Mouse (Mus musculus) megakaryocyte, embryonic 14.5 days (primary cell): Measurements from ENCODE around the gene Cnppd1. TPM values are rescaled to one million over a fixed set of nuclear protein-coding genes. Genes with fewer than 3 reads are reported as not detected.

ENCODE experiments used
- H3K27me3 ChIP-seq: replicated peaks from 2 replicates; pipeline ENCODE3; 2012; ENCODE audit warnings: inconsistent platforms
- H3K36me3 ChIP-seq: replicated peaks from 2 replicates; pipeline ENCODE3; 2012; ENCODE audit warnings: low read length, inconsistent platforms, mixed read lengths
- H3K4me1 ChIP-seq: 2 replicates; pipeline ENCODE4 v1.6.1; 2012; ENCODE audit warnings: inconsistent platforms
- H3K4me3 ChIP-seq: replicated peaks from 2 replicates; pipeline ENCODE3; 2012; ENCODE audit warnings: moderate library complexity, mild to moderate bottlenecking, inconsistent platforms
- H3K9me3 ChIP-seq: 2 replicates; pipeline ENCODE4 v1.6.1; 2012; ENCODE audit warnings: inconsistent platforms
- FLI1 ChIP-seq: IDR thresholded peaks from 2 replicates; pipeline ENCODE4 v1.6.1; 2012; ENCODE audit warnings: low read length, inconsistent platforms, mixed read lengths
- GATA1 ChIP-seq: IDR thresholded peaks from 3 replicates; pipeline ENCODE4 v1.6.1; 2012; ENCODE audit warnings: mixed read lengths, low read length, inconsistent platforms, borderline replicate concordance
- polyA plus RNA-seq: library from polyadenylated mRNA; stranded (reverse); fragments of >175 nt; gene quantifications from 2 replicates; pipeline ENCODE4 v1.2.3, GENCODE M21; 2012; ENCODE audit warnings: low replicate concordance; ENCODE audit not compliant: insufficient read depth

Cnppd1 gene
- 34.3 and 35.1 TPM in 2 replicates for polyA plus RNA-seq

DNA sequence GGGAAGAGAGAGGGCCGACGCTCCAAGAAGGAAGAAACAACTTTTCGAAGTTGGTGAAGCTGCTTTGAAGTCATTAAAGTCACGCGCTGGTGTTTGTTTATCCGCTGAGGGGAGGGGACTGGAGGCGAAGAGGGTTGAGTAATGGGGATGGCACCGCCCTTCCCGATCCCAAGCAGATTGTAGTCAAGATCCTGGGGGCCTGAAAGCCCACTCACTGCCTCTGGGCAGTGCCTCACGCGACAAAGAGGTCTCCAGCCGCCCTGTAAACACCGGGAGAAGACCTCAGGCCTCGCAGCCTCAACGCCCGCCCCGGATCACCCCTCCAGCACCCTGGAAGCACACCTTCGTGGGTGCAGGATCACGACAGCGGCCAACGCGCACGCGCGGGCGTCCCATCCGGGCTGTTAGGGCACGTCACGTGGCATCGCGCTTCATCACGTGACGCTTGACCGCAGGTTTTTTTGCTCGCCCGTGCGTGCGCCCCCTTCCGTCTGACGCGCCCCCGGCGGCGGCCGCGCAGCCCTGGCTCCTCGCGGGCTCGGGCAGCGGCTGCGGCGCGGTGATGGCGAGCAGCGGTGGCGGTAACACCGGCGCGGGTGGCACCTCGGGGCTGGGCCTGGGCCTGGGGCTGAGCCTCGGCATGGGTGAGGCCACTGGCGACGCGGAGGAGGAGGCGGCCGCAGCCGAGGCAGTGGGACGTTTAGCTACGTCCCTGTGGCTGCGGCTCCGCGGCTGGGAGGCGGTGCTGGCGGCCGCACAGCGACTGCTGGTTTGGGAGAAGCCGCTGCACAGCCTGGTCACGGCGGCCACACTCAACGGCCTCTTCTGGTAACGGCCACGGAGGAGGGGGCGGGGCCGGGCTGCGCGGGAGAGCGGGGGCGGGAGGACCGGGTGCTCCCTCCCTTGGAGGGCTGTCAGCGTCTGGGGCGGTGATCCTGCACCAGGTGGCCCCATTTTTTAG, at the start of gene Cnppd1, which contains the start of gene Retreg2:
Gene Cnppd1, minus strand, starts transcription at position 411 of the 961 bp plus-strand sequence.
Gene Retreg2, plus strand, starts transcription at position 478 of the 961 bp plus-strand sequence.
- Histone ChIP-seq H3K4me1 (peaks cover 52% of the 10 kb centered on the region), H3K36me3 (peaks cover 71% of the 10 kb centered on the region), H3K9me3 (no peaks in the 10 kb centered on the region), H3K27me3 (no peaks in the 10 kb centered on the region), H3K4me3 (peak within 1 kb of the TSS; percentile 99)
- TF ChIP-seq GATA1 (no peak), FLI1 (no peak)

DNA sequence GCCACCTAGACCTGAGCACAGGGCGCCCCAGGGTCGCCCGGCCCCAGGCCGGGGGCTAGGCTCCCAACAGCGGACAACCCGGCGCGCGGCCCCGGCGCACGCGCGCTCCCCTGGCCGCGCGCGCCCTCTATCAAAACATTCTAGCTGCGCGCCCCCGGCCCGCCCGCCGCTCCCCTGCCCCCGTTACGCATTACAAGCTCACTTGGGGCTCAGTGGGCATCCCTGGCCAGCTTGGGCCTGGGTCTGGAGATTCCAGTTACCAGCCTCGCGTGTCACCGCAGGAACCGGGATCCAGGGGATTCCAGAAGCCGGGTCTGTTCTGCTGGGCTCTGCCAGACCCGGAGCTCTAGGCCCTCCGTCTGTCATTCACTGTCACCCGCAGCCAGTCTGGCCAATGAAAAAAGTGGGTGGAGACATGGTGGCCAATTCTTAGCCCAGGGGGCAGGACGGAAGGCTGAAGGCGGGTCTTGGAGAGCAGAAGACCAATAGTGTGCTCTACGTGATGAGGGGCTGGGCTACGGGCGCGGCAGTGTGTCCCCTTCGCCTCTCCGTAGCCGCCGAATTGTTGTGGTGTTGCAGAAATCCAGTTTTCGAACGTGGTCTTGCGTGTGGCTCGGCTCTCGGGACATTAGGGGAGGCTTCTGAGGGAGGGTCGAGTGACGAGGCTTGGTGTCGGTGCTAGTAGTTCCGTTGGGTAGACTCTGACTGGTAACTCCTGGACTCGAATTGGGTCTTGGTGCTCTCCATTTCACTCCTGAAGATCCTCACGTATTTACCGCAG, 49.3 kb upstream of the Cnppd1 start, which contains the start of the genes Ankzf1 and Atg9a:
Gene Ankzf1, plus strand, starts transcription at position 530 of the 781 bp plus-strand sequence.
Gene Atg9a, minus strand, starts transcription at position 575 of the 781 bp plus-strand sequence.
- TF ChIP-seq FLI1, result no peak
- no peak for TF ChIP-seq GATA1
- peaks cover 63% of the 10 kb centered on the region for H3K36me3 ChIP-seq
- H3K4me1 ChIP-seq, result peaks cover 53% of the 10 kb centered on the region

DNA sequence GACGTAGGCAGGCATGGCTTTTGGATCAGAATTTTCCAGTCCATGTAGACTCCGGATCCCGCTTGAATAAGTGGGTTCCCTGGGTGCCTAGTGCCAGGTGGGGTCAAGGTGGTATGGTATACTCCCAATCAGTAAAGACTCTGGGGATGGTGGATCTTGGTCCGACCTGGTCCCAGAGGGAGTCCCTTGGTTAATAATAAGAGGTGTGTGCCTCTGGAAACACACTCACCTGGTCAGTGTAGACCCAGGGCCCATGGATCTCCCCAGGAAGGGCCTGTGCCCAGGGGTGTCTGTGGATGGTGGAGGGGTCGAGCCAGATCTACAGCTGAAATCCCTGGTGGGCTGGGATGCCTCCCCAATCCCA, 48.7 kb upstream of the Cnppd1 start:
- peak overlapping the region; percentile 97 for H3K4me3 ChIP-seq
- H3K36me3 ChIP-seq, result peaks cover 63% of the 10 kb centered on the region
- H3K9me3 ChIP-seq, result no peaks in the 10 kb centered on the region
- H3K4me1 ChIP-seq, result peaks cover 59% of the 10 kb centered on the region
- no peaks in the 10 kb centered on the region for H3K27me3 ChIP-seq
- no peak for TF ChIP-seq FLI1
- no peak for TF ChIP-seq GATA1

More for the DNA sequence above, 49.3 kb upstream of the Cnppd1 start, which contains the start of the genes Ankzf1 and Atg9a:
- Histone ChIP-seq H3K9me3 (no peaks in the 10 kb centered on the region), H3K27me3 (no peaks in the 10 kb centered on the region), H3K4me3 (peak within 1 kb of the TSS; percentile 97)

DNA sequence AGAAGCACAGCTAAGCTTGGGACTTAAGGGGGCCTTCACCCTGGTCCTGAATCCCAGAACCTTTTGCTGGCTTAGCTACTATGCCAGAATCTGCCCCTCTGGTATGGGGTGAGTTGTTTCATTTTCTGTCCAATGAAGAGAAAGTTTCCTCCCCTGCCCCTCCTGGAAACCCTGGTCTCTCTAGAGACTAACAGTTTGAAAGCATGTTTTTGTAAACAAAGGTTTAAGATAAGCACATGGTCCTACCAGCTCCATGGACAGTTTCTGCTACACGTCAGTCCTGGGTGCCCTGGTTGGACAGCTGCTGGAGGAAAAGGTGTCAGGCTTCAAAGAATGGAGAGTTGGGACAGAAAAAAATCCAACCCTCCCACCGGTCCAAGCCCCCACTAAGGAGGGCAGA, 48.1 kb upstream of the Cnppd1 start:
- peak overlapping the region; percentile 97 for H3K4me3 ChIP-seq
- peaks cover 63% of the 10 kb centered on the region for H3K36me3 ChIP-seq
- H3K4me1 ChIP-seq, result peaks cover 66% of the 10 kb centered on the region
- no peaks in the 10 kb centered on the region for H3K9me3 ChIP-seq
- TF ChIP-seq GATA1 (no peak), FLI1 (no peak)
- H3K27me3 ChIP-seq, result no peaks in the 10 kb centered on the region

DNA sequence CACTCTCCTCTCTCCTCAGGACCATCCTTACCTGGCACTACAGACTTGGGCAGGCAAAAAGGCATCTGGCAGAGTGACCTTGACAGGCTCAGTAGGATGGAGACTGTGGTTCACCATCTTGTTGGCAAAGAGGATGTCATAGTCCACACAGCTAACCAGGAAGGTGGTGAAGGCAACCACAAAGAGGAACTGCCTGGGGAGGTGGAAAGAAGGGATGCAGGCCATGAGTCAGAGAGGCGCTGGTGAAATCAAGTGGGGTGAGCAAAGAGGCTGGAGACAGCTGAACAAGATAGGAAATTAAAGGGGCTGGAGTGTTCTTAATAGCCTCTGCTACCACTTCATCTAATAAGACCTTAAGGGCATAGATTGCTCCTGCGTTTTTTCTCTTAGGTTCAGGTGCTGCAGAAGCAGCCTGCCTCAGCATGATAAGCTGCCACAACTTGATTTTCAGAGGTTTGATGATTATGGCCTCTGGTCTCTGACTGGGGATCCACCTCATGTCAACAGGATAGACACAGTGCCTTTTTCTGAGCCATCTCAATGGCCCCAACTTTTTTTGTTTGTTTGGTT, 45.5 kb upstream of the Cnppd1 start:
- Histone ChIP-seq H3K27me3 (no peaks in the 10 kb centered on the region), H3K9me3 (no peaks in the 10 kb centered on the region), H3K4me3 (peak overlapping the region; percentile 64), H3K4me1 (peaks cover 69% of the 10 kb centered on the region), H3K36me3 (peaks cover 74% of the 10 kb centered on the region)
- TF ChIP-seq FLI1, result no peak
- TF ChIP-seq GATA1, result no peak

DNA sequence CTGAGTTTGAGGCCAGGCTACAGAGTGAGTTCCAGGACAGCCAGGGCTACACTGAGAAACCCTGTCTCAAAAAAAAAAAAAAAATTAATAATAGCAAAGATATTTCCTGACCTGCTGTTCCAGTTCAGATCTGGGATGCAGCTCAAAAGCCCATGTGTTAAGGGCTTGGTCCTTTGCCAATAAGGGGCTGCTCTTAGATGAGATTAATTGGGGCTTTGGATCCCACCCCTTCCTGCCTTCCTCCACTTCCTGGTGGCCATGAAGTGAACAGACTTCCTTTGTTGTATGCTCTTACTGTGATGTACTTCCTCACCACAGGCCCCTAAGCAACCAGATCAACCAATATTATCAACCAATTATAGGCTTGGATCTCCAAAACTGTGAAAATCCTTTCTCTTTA, 44.6 kb upstream of the Cnppd1 start:
- H3K36me3 ChIP-seq, result peaks cover 83% of the 10 kb centered on the region
- H3K27me3 ChIP-seq, result no peaks in the 10 kb centered on the region
- no peak overlapping the region for H3K4me3 ChIP-seq
- TF ChIP-seq FLI1, result no peak
- no peak for TF ChIP-seq GATA1
- peaks cover 67% of the 10 kb centered on the region for H3K4me1 ChIP-seq
- peaks cover 5% of the 10 kb centered on the region; the same call in 1 of the 2 replicates for H3K9me3 ChIP-seq

DNA sequence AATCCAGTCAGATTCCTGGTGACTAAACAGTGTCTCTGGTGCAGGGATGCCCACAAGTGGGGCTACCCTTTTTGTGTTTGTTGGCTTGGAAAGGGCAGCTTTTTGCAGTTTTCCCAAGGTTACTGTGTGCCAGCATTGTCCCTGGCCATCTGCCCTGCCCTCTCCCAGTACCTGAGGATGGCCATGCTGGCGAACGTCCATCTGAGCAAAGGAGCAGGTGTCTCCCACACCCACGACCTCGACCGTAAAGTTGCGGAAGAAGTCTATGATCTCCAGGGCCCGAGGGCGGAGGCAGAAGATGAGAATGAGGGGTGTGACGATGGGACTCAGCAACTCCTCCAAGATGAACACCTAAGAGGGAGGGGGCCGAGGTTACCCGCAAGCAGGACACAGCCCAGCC, 43.0 kb upstream of the Cnppd1 start:
- Histone ChIP-seq H3K36me3 (peaks cover 97% of the 10 kb centered on the region), H3K9me3 (peaks cover 5% of the 10 kb centered on the region; the same call in 1 of the 2 replicates), H3K4me3 (no peak overlapping the region), H3K4me1 (peaks cover 71% of the 10 kb centered on the region), H3K27me3 (no peaks in the 10 kb centered on the region)
- TF ChIP-seq GATA1 (no peak), FLI1 (no peak)

DNA sequence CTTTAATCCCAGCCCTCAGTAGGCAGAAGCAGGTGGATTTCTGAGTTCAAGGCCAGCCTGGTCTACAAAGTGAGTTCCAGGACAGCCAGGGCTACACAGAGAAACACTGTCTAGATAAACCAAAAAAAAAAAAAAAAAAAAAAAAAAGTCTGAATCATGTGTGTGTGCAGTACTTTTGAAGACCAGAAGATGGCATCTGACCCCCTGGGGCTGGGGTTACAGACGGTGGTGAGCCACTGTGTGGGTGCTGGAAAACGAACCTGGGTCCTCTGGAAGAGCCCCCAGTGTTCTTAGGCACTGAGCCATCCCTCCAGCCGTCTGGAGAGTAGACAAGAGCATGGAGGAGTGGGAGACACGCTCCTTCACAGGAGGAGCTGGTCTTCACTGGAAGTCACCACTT, 39.6 kb upstream of the Cnppd1 start:
- TF ChIP-seq GATA1, result no peak
- no peak for TF ChIP-seq FLI1

DNA sequence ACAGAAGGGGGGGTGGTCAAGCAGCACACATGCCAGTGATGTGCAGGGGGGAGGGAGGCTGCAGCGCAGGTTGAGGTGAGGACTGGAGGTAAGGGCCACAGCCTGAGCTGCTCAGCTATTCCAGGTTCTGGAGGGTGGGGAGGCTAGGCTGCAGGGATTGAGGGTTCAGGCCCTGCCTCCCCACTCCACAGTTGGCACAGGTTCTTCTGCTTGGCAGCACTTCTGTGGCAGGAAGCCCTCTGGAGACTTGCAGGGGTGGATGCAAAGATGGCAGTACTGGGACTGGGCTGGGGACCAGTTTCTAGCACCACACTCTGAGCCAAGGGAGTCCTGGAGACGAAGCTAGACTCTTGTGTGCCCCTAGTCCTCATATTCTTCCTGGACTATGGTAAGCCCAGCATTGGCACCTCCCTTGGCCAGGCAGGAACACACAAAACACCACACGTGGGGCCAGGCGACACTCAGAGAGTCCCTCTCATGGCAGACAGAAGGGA, 38.9 kb upstream of the Cnppd1 start:
- Histone ChIP-seq H3K27me3 (no peaks in the 10 kb centered on the region), H3K36me3 (peaks cover 82% of the 10 kb centered on the region), H3K4me1 (peaks cover 63% of the 10 kb centered on the region), H3K9me3 (peaks cover 5% of the 10 kb centered on the region; the same call in 1 of the 2 replicates), H3K4me3 (peak overlapping the region; percentile 17)
- TF ChIP-seq FLI1, result no peak

More for the DNA sequence above, 39.6 kb upstream of the Cnppd1 start:
- Histone ChIP-seq H3K9me3 (peaks cover 5% of the 10 kb centered on the region; the same call in 1 of the 2 replicates), H3K27me3 (no peaks in the 10 kb centered on the region), H3K36me3 (peaks cover 82% of the 10 kb centered on the region), H3K4me1 (peaks cover 67% of the 10 kb centered on the region), H3K4me3 (no peak overlapping the region)
